Mouse (Mus musculus) neural tube, embryonic 10.5 days (tissue): Measurements from ENCODE around the gene Gm21943.
"Not testable (repeated sequence)": the region's sequence is repeated elsewhere in the genome, so short reads cannot be mapped to it uniquely, and the experiment has no call there.

Experiments
- DNase-seq: peaks from one replicate; pipeline ENCODE4 v3.0.0-alpha.2; 2017; ENCODE audit warnings: low spot score; ENCODE audit errors: extremely low spot score

The Gm21943 gene

GRCm38 (mm10) chrY:57533644-57534043 is at the start of gene Gm21943:
TSS of gene Gm21943 (minus strand) at chrY:57533744.
- not testable (repeated sequence) for DNase-seq
